Mouse (Mus musculus): ENCODE data around the gene Arhgef40. TPM values are rescaled to one million over a fixed set of nuclear protein-coding genes. Genes with fewer than 3 reads are reported as not detected.
A peak's percentile ranks its signal among the peaks of the same experiment; 100 is the strongest.
"Not testable (repeated sequence)": the region's sequence is repeated elsewhere in the genome, so short reads cannot be mapped to it uniquely, and the experiment has no call there.

Gene Arhgef40
- polyA plus RNA-seq, 1 experiment from 2014 or later: 116 TPM

DNA sequence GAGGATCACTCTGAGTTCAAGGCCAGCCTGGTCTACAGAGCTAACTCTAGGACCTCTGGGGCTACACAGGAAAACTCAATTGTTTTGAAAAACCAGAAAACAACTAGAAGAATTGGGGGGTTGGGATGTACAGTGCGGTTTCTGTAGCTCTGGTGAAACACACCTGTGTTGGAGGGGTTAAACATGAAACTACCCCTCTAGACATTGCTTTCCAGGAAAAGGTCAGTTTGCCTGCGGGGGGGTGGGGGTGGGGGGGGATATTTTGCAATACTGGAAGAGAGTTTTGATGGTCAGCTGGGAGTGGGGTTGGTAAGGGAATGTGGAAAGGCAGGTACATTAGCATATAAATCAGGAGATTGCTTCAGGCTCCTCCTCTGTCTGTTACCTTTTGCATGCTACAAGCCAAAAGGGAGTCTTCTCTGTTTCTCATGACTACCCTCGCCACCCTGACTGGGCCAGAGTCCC, 37.8 kb downstream of the Arhgef40 start:
- peak overlapping the region; percentile 17; the same call in 1 of the 2 replicates for H3K4me3 ChIP-seq (replicated peaks)
- peak overlapping the region; percentile 47; the same call in 1 of the 2 replicates for H3K4me2 ChIP-seq
- 67% methylated on average over 3 of the region's 3 CpGs for WGBS
- no peaks in the 10 kb centered on the region for H3K27me3 ChIP-seq
- no peak for ATAC-seq (ENCODE audit: low FRiP score)
- no peaks in the 10 kb centered on the region for H3K36me3 ChIP-seq (replicated peaks)
- peaks cover 48% of the 10 kb centered on the region for H3K4me1 ChIP-seq
- H3K27ac ChIP-seq: peak overlapping the region; percentile 72; the same call in 1 of the 2 replicates
- H3K9ac ChIP-seq: 0 out of 2 replicates have a peak overlapping the region, but pooled peaks have one; percentile 13
- no peaks in the 10 kb centered on the region for H3K9me3 ChIP-seq

- no peak for ATAC-seq (ENCODE audit: low FRiP score)
Measured at GRCm38 (mm10) chr14:52022709-52023459, 38.4 kb downstream of the Arhgef40 start.

GRCm38 (mm10) chr14:52024133-52024532, 39.6 kb downstream of the Arhgef40 start:
- Histone ChIP-seq H3K4me3 (replicated peaks) (no peak overlapping the region), H3K27me3 (no peaks in the 10 kb centered on the region), H3K27ac (no peak overlapping the region), H3K36me3 (replicated peaks) (no peaks in the 10 kb centered on the region), H3K9me3 (no peaks in the 10 kb centered on the region), H3K4me1 (peaks cover 31% of the 10 kb centered on the region), H3K9ac (no peak overlapping the region), H3K4me2 (no peak overlapping the region)
- WGBS: 89% methylated on average over 2 of the region's 2 CpGs
- no peak for ATAC-seq (ENCODE audit: low FRiP score)

More at GRCm38 (mm10) chr14:52022709-52023459, 38.4 kb downstream of the Arhgef40 start:
- peak overlapping the region; percentile 5 for H3K9ac ChIP-seq
- peak overlapping the region; percentile 17 for H3K4me3 ChIP-seq (replicated peaks)
- H3K27ac ChIP-seq: peak overlapping the region; percentile 72
- H3K4me1 ChIP-seq: peaks cover 43% of the 10 kb centered on the region
- H3K36me3 ChIP-seq (replicated peaks): no peaks in the 10 kb centered on the region
- H3K9me3 ChIP-seq: no peaks in the 10 kb centered on the region
- H3K27me3 ChIP-seq: no peaks in the 10 kb centered on the region
- 3% methylated on average over 23 of the region's 23 CpGs for WGBS
- peak overlapping the region; percentile 47 for H3K4me2 ChIP-seq

- H3K4me2 ChIP-seq: no peak overlapping the region
- H3K27me3 ChIP-seq: no peaks in the 10 kb centered on the region
- 91% methylated on average over 4 of the region's 4 CpGs for WGBS
- H3K9me3 ChIP-seq: no peaks in the 10 kb centered on the region
- ATAC-seq (ENCODE audit: low FRiP score): no peak
- no peaks in the 10 kb centered on the region for H3K36me3 ChIP-seq (replicated peaks)
- H3K4me1 ChIP-seq: peaks cover 21% of the 10 kb centered on the region
- no peak overlapping the region for H3K9ac ChIP-seq
- H3K4me3 ChIP-seq (replicated peaks): no peak overlapping the region
- no peak overlapping the region for H3K27ac ChIP-seq
Measured at GRCm38 (mm10) chr14:52026342-52026741, 41.8 kb downstream of the Arhgef40 start.

- 87% methylated on average over 6 of the region's 6 CpGs for WGBS
- H3K9ac ChIP-seq: no peak overlapping the region
- H3K4me1 ChIP-seq: no peaks in the 10 kb centered on the region
- H3K9me3 ChIP-seq: no peaks in the 10 kb centered on the region
- no peak overlapping the region for H3K4me3 ChIP-seq (replicated peaks)
- H3K27ac ChIP-seq: no peak overlapping the region
- no peak for ATAC-seq (ENCODE audit: low FRiP score)
- H3K36me3 ChIP-seq (replicated peaks): no peaks in the 10 kb centered on the region
- no peak overlapping the region for H3K4me2 ChIP-seq
- no peaks in the 10 kb centered on the region for H3K27me3 ChIP-seq
Measured at GRCm38 (mm10) chr14:52035926-52036325, 51.4 kb downstream of the Arhgef40 start.

- Histone ChIP-seq H3K36me3 (replicated peaks) (no peaks in the 10 kb centered on the region), H3K4me1 (no peaks in the 10 kb centered on the region), H3K9ac (no peak overlapping the region), H3K4me3 (replicated peaks) (no peak overlapping the region), H3K27ac (no peak overlapping the region), H3K27me3 (no peaks in the 10 kb centered on the region), H3K9me3 (no peaks in the 10 kb centered on the region), H3K4me2 (no peak overlapping the region)
- 89% methylated on average over 5 of the region's 5 CpGs for WGBS
- ATAC-seq (ENCODE audit: low FRiP score): no peak
Measured at GRCm38 (mm10) chr14:52039332-52039731, 54.8 kb downstream of the Arhgef40 start.

DNA sequence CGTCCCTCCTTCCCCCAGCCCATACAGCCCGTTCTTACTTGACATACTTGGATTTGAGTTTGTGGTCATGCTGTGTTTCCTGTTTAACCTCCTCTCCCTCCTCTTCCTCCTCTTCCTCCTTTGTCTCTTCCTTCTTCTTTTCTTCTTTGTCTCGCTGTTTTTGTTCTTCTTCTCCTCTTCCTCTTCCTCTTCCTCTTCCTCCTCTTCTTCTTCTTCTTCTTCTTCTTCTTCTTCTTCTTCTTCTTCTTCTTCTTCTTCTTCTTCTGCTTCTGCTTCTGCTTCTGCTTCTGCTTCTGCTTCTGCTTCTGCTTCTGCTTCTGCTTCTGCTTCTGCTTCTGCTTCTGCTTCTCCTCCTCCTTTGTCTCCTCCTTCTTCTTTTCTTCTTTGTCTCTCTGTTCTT, 57.8 kb downstream of the Arhgef40 start, which contains the start of gene Olfr221:
Gene Olfr221 (minus strand): TSS at position 101 of the 400 bp plus-strand sequence.
- H3K4me3 ChIP-seq (replicated peaks); H3K36me3 ChIP-seq (replicated peaks); H3K27ac ChIP-seq; H3K9me3 ChIP-seq; ATAC-seq (ENCODE audit: low FRiP score); H3K4me2 ChIP-seq; H3K27me3 ChIP-seq; H3K9ac ChIP-seq: not testable (repeated sequence)
- 64% methylated on average over 3 of the region's 3 CpGs for WGBS
- H3K4me1 ChIP-seq: peaks cover 15% of the 10 kb centered on the region

DNA sequence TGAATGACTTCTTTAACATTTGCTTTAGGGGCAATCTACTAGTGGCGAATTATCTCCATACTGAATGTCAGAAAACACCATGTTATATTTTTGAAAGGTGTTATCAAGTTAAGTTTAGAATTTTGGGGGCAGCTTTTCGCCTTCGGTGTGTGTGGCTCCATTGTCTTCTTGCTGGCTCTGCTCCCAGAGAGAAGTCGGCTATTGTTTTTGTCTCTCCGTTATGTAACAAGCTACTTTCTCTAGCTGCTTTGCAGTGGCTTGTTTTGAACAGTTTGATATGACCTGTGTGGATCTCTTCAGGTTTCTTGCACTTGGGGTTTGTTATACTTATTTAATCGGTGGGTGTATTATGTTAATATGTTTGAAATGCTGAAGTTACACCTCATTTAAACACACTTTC, 58.9 kb downstream of the Arhgef40 start:
- no peak for ATAC-seq (ENCODE audit: low FRiP score)
- WGBS: 70% methylated on average over 6 of the region's 6 CpGs
- H3K4me2 ChIP-seq: no peak overlapping the region
- no peaks in the 10 kb centered on the region for H3K36me3 ChIP-seq (replicated peaks)
- no peak overlapping the region for H3K9ac ChIP-seq
- peaks cover 15% of the 10 kb centered on the region for H3K4me1 ChIP-seq
- no peak overlapping the region for H3K27ac ChIP-seq
- H3K4me3 ChIP-seq (replicated peaks): no peak overlapping the region
- H3K9me3 ChIP-seq: no peaks in the 10 kb centered on the region
- peaks cover 4% of the 10 kb centered on the region; the same call in 1 of the 2 replicates for H3K27me3 ChIP-seq

DNA sequence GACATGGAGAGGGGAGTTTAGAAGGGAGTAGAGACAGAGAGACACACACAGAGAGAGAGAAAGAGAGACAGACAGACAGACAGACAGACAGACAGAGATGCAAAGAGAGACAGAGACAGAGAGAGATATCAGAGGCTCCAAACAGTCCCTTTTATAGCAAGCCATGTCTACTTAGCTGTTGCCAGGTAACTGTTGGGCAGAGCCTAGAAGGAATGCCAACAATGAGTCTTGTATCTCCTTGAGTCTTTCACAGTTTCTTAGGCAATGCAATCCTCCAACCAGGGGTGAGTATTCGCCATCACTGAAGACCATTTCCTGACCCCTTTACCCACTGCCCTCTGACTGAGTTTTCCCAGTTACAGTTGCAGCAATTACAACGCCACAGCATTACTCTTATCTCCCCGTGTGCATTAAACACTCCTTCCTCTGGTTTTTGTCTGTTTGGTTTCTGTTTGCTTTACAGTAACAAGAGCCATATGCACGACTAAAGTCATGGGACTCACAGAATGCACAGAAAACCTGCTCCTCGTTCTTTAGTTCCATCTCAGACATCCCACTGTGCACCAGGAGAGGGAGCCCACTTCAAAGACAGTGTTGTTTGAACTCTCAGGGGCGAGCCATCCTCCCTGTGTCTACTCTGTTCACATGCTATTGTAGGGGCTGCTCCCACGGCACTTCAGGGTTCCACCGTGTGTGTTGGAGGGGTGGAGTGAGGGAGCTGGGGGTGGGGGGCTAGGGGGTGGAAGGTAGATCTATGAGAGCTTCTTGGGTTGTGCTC, 60.6 kb downstream of the Arhgef40 start:
- Histone ChIP-seq H3K27me3 (peaks cover 4% of the 10 kb centered on the region; the same call in 1 of the 2 replicates), H3K9me3 (no peaks in the 10 kb centered on the region), H3K4me3 (replicated peaks) (no peak overlapping the region), H3K9ac (no peak overlapping the region), H3K36me3 (replicated peaks) (no peaks in the 10 kb centered on the region), H3K4me2 (no peak overlapping the region), H3K4me1 (peaks cover 15% of the 10 kb centered on the region), H3K27ac (no peak overlapping the region)
- 0 out of 2 replicates have a peak, but pooled peaks have one; percentile 30 for ATAC-seq (ENCODE audit: low FRiP score)
- 15% methylated on average over 8 of the region's 8 CpGs for WGBS

- no peak for ATAC-seq (ENCODE audit: low FRiP score)
- H3K9ac ChIP-seq: no peak overlapping the region
- WGBS: 56% methylated on average over 9 of the region's 9 CpGs
- peaks cover 15% of the 10 kb centered on the region for H3K4me1 ChIP-seq
- no peaks in the 10 kb centered on the region for H3K36me3 ChIP-seq (replicated peaks)
- H3K4me2 ChIP-seq: no peak overlapping the region
- H3K4me3 ChIP-seq (replicated peaks): no peak overlapping the region
- H3K27me3 ChIP-seq: peaks cover 4% of the 10 kb centered on the region; the same call in 1 of the 2 replicates
- H3K9me3 ChIP-seq: no peaks in the 10 kb centered on the region
- no peak overlapping the region for H3K27ac ChIP-seq
Measured at GRCm38 (mm10) chr14:52045966-52046565, 61.5 kb downstream of the Arhgef40 start.

- not testable (repeated sequence) for H3K36me3 ChIP-seq (replicated peaks); H3K4me3 ChIP-seq (replicated peaks); ATAC-seq (ENCODE audit: low FRiP score); H3K27ac ChIP-seq; H3K4me1 ChIP-seq; H3K4me2 ChIP-seq; H3K9ac ChIP-seq; H3K27me3 ChIP-seq; H3K9me3 ChIP-seq
- WGBS: 93% methylated on average over 3 of the region's 3 CpGs
Measured at GRCm38 (mm10) chr14:52052720-52053119, 68.2 kb downstream of the Arhgef40 start.

Data from forebrain, embryonic 12.5 days (tissue).